8 mouse cellular contexts compared by ENCODE assay signal in the genomic region with DNA sequence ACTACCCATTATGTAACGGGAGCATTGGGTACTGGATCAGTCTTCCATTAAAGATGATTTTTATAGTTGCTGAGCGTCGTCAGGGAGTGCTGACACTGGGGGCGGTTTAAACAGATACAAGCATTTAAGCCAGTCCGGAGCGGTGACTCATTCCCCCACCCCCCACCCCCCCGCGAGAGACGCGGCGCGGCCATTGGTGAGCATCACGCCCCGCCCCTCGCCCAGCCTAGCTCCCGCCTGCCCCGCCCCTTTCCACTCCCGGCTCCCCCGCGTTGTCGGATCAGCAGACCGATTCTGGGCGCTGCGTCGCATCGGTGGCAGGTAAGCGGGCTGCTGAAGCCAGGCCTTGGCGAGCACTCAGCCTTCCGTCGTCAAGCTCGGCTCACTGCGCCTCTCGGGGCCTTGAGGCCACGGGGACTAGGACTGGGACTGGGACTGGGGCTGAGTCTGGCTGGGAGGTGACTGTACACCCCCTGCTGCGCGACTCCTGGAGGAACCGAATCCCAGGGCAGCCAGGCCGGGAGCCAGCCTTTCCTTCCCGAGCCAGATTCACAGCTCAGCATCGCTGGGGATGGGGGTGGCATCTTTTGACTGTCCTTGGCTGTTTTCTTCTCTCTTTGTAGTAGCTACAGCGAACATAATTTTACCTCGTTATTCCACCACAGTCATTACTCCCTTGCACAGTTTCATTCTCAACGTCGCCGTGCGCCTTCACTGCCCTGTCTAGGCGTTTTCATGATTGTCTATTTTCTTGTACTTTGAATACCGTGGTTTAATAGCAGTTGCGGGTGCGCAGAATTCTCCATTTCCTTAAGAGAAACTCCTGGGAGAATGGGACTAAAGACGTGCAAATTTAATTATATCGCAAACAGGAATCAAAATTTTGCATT. TPM values are rescaled to one million over a fixed set of nuclear protein-coding genes. Genes with fewer than 3 reads are reported as not detected.
DNase-seq lines count a peak whose midpoint lies in the region; ATAC-seq lines count a peak whose summit lies in the region.

A gene (plus strand): TSS at position 246 of the 890 bp plus-strand sequence.
A gene (plus strand): TSS at position 275 of the 890 bp plus-strand sequence.

- peak within 1 kb of the TSS; percentile 81 for H3K4me2 ChIP-seq in lung, embryonic 16.5 days (ENCODE audit: low read depth, low read length)

- peak; percentile 78 for DNase-seq in MEL-GATA-1-ER (ENCODE audit: extremely low read depth, low read depth)
- DNase-seq in cerebellum, adult 8-10 months = peak; percentile 92
- DNase-seq in forelimb bud, embryonic 11.5 days (ENCODE audit: low read depth, low spot score) = peak; percentile 79
- DNase-seq in layer of hippocampus, adult 9-10 months (ENCODE audit: low spot score) = peak; percentile 58
- peak; percentile 77 for DNase-seq in ovary, postnatal 10 days (ENCODE audit: low spot score)
- peak; percentile 83 to 93 for DNase-seq in thymus, postnatal 10 days (ENCODE audit: low spot score in 2 of 2)

- no peaks in the 10 kb centered on the region for H3K36me3 ChIP-seq in lung, embryonic 16.5 days (ENCODE audit: control insufficient read depth, insufficient read depth, low read length)

- ATAC-seq in hematopoietic stem cell, adult 5-6 weeks (replicated peaks in 1 of 2; ENCODE audit: insufficient read depth in 1 of 2, low FRiP score in 2 of 2, low TSS enrichment in 1 of 2, low read depth in 1 of 2, poor library complexity in 2 of 2, severe bottlenecking in 2 of 2) = peak; percentile 90 to 94
- peak; percentile 95 for ATAC-seq in lung, embryonic 16.5 days (ENCODE audit: low read depth)

- peaks cover 10% of the 10 kb centered on the region for H3K4me1 ChIP-seq in lung, embryonic 16.5 days (replicated peaks; ENCODE audit: control insufficient read depth, insufficient read depth, low read length)

- peak within 1 kb of the TSS; percentile 83 for H3K9ac ChIP-seq in lung, embryonic 16.5 days (ENCODE audit: low read length)

- no peaks in the 10 kb centered on the region for H3K9me3 ChIP-seq in lung, embryonic 16.5 days (ENCODE audit: control insufficient read depth, low read length)

- WGBS in lung, embryonic 16.5 days = 4% methylated on average over 48 of the region's 52 CpGs

- peak within 1 kb of the TSS; percentile 79 for H3K4me3 ChIP-seq in lung, embryonic 16.5 days (ENCODE audit: low read length)

- peak within 1 kb of the TSS; percentile 83 for H3K27ac ChIP-seq in lung, embryonic 16.5 days (ENCODE audit: low read length)

- H3K27me3 ChIP-seq in lung, embryonic 16.5 days (ENCODE audit: control insufficient read depth, insufficient read depth, low read depth, low read length) = no peaks in the 10 kb centered on the region

RNA-seq across cellular contexts. Expression of the first gene that starts in this region (rescaled TPM):
- total RNA-seq in hematopoietic stem cell, adult 5-6 weeks (2017) = 7.6 and 24.3 TPM in 2 replicates
- polyA plus RNA-seq in lung, embryonic 16.5 days (2015; fragmentation: Nextera tagmentation; extraction: Ambion mirVana) = 56.7 and 60.4 TPM in 2 replicates

RNA-seq across cellular contexts. Expression of the second gene that starts in this region (rescaled TPM):
- total RNA-seq in hematopoietic stem cell, adult 5-6 weeks (2017) = not detected in 2 replicates
- polyA plus RNA-seq in lung, embryonic 16.5 days (2015; fragmentation: Nextera tagmentation; extraction: Ambion mirVana) = not detected in 2 replicates

Comparison
In these comparisons a context has a peak if more than half of its experiments do, and no peak if none do; other contexts are left out.
1. Peak in every context shown above with its lines: DNase-seq, ATAC-seq, H3K4me3 ChIP-seq and H3K27ac ChIP-seq.